Mouse (Mus musculus) embryo, embryonic 9.5 days (tissue): ENCODE data around the gene Fbxl13.

Experiments used
- DNase-seq: peaks from one replicate; pipeline ENCODE4 v3.0.0-alpha.2; 2017; ENCODE audit errors: extremely low spot score

Gene Fbxl13

DNA sequence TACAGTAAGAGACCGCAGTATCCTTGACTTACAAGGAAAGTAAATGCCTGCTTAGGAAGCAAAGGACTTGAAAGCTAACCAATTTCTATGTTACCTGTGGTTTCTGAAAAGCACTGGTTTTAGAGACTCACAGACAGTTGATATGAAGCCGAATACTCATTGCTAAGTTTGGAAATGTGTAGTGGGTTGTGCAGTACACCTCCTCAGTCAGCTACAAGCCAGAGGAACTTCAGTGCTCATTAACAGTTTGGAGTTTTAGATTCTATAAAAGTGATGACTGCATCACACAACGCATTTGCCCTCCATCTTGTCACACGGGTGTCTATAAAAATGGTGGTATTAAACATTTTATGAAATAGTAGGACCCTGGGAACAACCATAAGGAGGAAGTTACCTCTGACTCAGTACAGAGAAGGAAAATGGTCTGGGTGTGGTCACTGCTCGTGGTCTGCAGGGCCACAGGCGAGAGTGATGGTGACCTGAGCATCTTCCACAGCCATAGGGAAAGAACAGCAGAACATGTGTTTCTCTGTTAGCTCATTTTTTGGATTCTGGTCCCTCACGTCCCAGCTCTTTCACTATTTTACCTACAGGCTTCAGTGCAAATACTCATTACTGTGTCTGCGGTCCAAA, 160.1 kb downstream of the Fbxl13 start:
- no peak for DNase-seq

DNA sequence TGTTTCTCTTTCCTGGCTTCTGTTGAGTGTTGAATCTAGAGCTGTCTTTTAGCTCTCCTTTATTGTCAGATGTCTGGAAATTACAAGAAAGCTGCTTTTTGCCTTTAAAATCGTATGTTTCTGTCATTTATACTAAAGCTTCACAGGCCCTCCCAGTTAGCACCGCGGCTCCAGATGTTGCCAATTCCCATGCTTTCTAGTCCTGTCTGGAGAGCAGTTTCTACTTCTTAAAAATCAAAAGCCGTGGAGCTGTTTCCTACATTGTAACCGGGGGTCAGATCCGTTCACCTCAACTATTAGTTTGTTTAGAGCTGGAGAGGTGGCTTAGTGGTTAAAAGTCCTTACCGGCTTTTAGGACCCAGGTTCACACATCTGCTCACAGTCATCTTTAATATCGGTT, 162.2 kb downstream of the Fbxl13 start:
- DNase-seq = no peak

DNA sequence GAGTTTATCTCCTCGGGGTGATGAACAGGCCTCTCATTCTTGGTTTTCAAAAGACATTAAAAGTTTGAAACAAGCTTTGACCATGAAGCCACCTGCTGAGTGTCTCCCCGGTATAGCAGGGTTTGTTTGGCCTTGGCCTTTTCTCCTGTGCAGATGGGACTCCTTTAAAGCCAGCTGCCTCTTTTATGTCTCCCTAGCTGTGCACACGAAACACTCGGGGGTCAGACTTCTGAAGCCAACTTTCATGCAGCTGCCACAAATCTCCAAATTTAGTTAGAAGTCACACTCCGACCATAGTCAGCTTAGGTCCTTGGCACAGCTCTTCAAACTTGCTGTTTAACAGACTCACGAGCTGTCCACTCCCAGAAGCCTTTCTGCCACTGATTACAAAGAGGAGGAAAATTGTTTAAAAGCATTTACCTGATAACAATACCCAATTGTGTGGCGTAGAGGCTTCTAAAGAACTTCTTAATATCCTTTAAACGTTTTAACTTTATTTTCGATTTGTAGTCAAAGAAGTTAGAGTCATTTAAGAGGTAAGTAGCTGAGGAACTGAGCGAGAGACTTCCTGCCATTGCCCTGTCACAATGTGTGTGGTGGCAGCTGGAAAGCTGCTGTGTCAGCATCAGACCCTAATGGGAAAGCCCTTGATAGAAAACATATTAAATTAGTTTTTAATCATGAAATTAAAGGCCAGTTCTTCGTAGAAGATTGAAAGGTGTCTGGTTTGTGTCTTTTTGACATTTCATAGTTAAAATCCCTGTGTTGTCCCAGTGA, 162.8 kb downstream of the Fbxl13 start:
- DNase-seq = no peak

DNA sequence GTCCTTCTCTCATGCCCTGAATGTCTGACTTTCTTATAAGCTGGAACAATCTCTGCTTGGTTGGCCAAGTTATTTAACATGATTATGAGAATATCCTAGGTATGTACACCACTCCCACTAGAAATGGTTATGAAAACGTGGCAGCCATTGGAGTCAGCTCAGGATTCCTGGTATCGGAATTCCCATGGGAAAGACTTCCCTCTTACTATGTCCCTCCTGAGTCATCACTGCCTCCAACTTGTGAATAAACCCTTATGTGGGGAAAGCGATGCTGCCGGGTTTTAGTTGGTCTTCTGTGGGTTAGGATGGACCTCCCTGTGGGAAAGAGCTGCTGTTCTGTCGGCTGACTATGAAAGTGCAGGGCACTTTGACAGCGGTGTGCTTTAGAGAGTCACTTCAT, 163.9 kb downstream of the Fbxl13 start:
- no peak for DNase-seq

DNA sequence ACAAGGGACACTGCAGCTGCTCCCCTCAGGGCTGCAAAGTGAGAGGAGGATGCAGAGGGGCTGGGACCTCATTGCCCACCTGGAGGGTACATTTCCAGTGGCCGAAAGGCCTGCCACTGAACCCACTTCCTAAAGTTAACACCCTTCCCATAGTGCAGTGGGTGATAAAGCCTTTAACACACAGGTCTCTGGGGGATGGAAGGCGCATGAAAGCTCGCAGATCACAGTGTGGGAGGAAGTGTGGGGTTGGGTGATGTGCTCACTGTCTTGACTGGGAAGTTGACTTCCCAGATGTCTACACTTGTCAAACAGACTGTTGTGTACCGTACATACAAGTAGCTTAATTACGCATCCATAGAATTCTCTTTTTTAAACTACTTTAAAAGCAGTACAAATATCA, 165.7 kb downstream of the Fbxl13 start:
- DNase-seq = no peak

DNA sequence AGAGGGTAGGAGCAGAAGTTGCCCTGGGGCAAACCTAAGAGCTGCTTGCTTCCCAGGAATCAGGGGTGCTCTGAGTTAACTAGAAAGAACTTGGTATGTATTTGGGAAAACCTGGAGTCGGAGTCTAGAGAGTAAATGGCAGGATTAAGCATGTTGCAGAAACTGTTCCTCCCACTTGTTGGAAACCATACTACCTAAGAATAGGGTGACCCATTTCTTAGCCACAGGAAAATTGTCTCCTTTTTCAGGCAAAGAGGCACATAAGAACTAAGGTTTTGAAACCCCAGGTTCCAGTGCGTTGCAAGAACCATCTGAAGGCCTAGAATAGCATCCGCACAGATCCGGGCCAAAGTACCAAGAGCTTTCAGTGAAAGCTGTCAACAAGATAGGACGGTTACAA, 167.0 kb downstream of the Fbxl13 start:
- DNase-seq = no peak

DNA sequence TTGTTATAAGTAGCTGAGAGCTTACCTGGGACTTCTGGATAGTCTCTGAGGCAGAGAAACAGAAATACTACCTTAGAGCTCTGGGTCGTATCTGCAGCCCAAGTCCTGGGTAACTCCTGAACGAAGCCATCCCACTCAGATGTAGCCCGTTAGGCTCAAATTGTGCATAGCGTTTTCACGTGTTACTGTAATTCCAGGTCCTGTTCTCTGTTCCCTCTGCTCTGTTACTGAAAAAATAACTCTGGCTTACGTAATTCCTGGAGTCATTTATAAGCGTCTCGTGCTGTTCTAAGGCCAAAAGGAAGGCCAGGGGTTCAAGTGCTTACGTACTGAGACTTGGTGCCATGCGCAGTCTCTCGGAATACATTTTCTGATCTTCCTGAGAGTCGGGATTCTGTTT, 177.3 kb downstream of the Fbxl13 start:
- DNase-seq = no peak

DNA sequence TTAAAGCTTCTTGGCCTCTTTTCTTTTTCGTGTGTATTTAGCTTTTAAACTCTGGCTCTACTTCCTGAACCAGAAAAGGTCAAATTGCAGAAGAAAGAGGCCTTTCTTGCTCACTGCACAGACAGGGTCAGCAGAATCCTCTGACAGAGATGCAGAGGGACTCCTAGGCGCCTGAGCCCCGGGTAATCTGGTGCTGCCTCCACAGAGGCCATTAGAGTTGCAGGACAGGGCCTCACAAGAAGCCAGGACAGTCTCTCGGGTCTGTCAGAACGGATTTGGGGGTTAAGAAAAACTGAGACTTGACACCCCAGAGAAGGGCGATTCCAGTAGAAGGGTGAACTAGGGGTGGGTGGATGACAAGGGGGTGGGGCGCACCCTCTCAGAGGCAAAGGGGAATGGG, 178.0 kb downstream of the Fbxl13 start:
- no peak for DNase-seq

DNA sequence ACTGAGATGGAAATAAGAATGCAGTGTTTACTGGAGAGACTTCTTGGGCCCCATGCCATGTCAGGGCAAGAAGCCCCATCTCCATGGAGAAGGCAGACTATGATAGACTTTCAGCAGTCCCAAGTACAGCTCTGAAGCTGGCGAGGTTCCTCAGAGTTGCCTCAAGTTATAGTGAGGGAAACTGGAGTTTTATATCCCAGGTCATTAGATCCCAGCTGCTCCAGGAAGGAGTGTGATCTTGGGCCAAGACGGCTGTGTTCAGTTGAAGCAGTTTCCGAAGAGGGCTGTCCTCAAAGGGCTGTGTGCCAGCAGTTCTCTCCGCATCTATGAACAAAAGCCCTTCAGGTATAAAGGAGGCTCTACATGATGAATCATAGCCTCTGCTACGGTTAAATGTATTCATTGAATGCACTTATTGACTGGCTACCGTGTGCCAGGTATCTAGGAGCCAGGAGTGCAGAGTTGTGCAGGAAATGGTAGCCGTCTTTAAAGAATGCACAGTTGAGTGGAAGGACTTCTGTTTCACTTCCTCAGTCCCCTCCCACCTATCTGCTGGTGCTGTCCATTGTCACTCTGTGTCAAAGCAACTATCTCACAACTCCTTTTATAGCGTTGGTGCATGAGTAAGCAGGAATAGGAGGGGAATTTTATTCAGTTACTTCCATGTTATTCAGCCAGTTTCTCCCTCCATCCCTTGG, 204.5 kb downstream of the Fbxl13 start:
- DNase-seq = no peak

DNA sequence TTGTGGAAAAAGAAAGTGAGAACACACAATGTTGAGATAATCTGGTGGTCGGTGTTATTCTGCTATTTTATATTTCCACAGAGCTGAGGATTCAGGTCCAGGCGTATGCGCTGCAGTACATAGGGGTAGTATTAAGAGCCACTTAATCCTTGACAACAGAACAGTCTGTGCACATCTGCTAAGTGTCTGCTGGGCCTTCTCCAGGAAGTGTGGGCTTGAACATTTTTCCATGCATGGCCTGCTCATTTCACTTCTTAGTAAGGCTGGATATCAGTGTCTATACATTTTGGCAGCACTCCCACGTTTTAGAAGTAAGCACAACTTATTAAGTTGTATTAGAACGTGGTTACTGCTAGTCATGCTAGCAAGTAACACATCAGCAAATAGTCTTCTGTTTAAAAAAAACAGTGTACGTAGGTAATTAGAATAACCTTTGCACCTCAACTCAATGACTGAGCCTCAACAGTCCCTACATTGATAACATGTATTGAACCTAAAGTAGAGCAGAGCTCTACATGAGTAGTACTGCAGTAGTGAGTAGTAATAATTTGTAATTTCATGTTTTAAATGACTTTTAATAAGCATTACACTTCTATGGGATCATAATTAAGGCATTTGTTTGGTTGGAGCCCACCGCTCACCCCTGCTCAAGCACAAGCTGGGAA, 205.9 kb downstream of the Fbxl13 start:
- DNase-seq = no peak

DNA sequence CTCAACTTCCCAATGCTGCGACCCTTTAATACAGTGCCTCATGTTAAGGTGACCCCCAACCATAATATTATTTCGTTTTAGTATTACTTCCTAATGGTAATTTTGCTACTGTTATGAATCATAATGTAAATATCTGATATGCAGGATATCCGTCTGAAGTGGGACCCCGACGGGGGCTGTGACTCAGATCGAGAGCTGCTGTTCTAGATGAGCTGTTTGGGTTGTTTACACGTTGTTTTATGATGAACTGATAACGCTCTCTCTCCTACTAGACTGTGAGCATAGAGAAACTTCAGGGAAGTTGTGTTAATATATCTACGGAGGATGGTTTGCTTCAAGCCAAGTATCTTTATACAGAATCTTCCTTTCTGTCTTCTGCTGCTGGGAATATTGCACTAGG, 207.0 kb downstream of the Fbxl13 start:
- no peak for DNase-seq

DNA sequence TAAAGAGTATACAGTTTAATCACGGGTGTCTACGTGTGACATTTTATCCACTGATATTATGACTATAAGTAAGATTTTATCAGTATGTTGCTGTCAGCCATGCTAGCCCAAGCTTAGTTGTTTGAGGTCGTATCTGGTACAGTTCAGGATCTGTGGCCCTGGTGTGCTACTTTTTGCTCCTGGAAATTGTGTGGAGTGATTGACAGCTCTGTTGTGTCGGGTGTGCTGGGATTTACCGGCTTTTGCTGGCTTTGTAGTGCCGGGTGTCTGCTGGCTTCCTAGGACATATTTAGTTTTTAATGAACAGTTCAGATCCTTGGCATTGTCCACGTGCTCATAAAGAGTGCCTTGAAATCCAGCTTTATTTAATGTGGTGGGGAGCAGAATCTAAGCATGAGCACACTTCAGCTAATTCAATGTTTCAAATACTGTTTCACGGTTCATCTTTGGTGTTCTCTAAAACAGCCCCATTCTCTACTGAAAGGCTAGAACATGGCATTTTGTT, 208.9 kb downstream of the Fbxl13 start:
- DNase-seq = no peak

DNA sequence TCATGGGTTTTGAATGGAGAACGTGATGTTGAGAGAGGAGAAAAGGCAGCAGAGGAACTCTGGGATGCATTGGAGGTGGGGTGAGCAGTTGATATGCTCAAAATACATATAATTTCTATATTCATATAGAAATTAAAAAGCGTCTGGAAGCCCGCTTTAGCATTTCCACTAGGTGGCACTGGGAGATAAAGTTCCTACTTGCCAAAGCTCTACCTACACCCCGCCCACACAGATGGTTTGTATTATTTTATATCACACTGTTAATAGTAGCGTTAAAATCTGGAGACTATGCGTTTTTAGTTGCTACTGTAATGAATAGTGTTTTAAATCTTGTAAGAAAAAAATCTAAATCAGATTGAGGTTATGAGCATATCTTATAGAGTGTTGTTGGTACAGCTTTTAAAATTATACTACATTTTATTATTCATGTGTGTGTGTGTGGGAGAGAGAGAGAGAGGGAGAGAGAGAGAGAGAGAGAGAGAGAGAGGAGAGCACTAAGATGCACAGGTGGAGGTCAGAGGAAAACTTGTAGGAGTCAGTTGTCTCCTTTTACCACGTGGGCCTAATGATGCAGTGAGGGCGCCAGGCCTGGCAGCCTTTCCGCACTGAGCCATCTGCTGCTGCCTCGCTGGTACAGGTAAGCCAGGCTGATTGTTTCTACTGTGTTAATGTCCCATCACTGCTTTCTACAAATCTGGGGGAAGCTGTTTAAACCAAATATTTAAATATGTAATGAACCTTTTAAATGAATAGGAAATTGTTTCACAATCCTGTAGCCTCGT, 211.1 kb downstream of the Fbxl13 start:
- DNase-seq = no peak
